Comparison of ENCODE assay signal across 8 mouse cellular contexts in the genomic region with DNA sequence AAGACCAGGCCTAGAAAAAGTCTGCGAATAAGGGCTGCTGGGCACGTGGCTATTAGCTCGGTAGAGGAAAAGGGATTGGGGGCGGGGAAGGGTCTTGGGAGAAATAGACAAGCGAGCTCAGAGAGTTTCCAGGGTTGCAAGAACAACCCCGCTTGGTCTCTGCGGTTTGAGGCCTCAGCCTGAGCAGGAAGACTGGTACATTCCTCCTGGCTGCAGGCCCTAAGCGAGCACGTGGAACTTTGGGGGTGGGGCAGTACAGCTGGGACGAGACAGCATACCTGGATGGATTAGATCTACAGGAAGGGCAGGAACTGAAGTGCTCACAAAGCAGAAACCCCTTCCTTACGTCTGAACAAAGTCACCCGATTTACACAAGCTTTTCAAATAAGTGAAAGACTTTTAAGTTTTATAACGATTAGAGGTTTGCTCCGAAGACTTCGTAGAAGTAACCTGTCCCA. TPM values are rescaled to one million over a fixed set of nuclear protein-coding genes. Genes with fewer than 3 reads are reported as not detected.
A peak's percentile ranks its signal among the peaks of the same experiment; 100 is the strongest.
DNase-seq lines count a peak whose midpoint lies in the region; ATAC-seq lines count a peak whose summit lies in the region.

No protein-coding gene starts in this region.

- H3K9me3 ChIP-seq in embryonic facial prominence, embryonic 15.5 days (replicated peaks): no peaks in the 10 kb centered on the region

- intact Hi-C loops in heart, postnatal 10 days (cut with DNase I): no loop called here

- ATAC-seq in CD4-positive, CD25-positive, alpha-beta regulatory T cell, adult 4 months: peak; percentile 32
- ATAC-seq in embryonic facial prominence, embryonic 15.5 days (ENCODE audit: insufficient number of reproducible peaks, low FRiP score, low TSS enrichment, low read depth): peak; percentile 63

- peak overlapping the region; percentile 31 for H3K9ac ChIP-seq in embryonic facial prominence, embryonic 15.5 days

- peak; percentile 23 to 29 for DNase-seq in adrenal gland, adult 18-20 months (ENCODE audit: low spot score in 2 of 2)
- DNase-seq in heart, postnatal 10 days: peak; percentile 54 to 57
- DNase-seq in kidney, postnatal 36 days: peak; percentile 81 to 86
- DNase-seq in lung, postnatal 25 days (ENCODE audit: low spot score): peak; percentile 54
- DNase-seq in retina, embryonic 14.5 days (ENCODE audit: low spot score): peak; percentile 42
- DNase-seq in urinary bladder, postnatal 36 days (ENCODE audit: low spot score in 2 of 2): peak; percentile 64 to 69

- peaks cover 32% of the 10 kb centered on the region for H3K4me1 ChIP-seq in embryonic facial prominence, embryonic 15.5 days

- peak overlapping the region; percentile 72 for H3K27ac ChIP-seq in embryonic facial prominence, embryonic 15.5 days (replicated peaks)

- H3K27me3 ChIP-seq in embryonic facial prominence, embryonic 15.5 days: no peaks in the 10 kb centered on the region

- no peaks in the 10 kb centered on the region for H3K36me3 ChIP-seq in embryonic facial prominence, embryonic 15.5 days

- H3K4me3 ChIP-seq in embryonic facial prominence, embryonic 15.5 days (replicated peaks): peak overlapping the region; percentile 72

- peak overlapping the region; percentile 80 for H3K4me2 ChIP-seq in embryonic facial prominence, embryonic 15.5 days (replicated peaks)

- 3% methylated on average over 15 of the region's 15 CpGs for WGBS in embryonic facial prominence, embryonic 15.5 days

RNA-seq across cellular contexts. Expression of a gene that starts 1.2 kb away (rescaled TPM):
- polyA plus RNA-seq in CD4-positive, CD25-positive, alpha-beta regulatory T cell, adult 4 months (2017; shearing (Covaris generic)): 100 to 1,000 TPM in 1 of 2 experiments, 10 to 100 TPM in 1; 98.0 to 189 TPM
- 10 to 100 TPM in 1 of 2 experiments, 1 to 10 TPM in 1; 9.5 to 30.8 TPM for total RNA-seq in adrenal gland, adult 18-20 months (2021)
- polyA plus RNA-seq in embryonic facial prominence, embryonic 15.5 days (2015; fragmentation: Nextera tagmentation; extraction: Ambion mirVana): 191 and 194 TPM in 2 replicates
- total RNA-seq in heart, postnatal 10 days (2021): 1 to 10 TPM; 5.9 to 7.4 TPM

RNA-seq across cellular contexts. Expression of a gene that starts 43.6 kb away (rescaled TPM):
- not detected for polyA plus RNA-seq in CD4-positive, CD25-positive, alpha-beta regulatory T cell, adult 4 months (2017; shearing (Covaris generic))
- 1 to 10 TPM; 3.8 to 5.9 TPM for total RNA-seq in adrenal gland, adult 18-20 months (2021)
- 5.6 and 6.0 TPM in 2 replicates for polyA plus RNA-seq in embryonic facial prominence, embryonic 15.5 days (2015; fragmentation: Nextera tagmentation; extraction: Ambion mirVana)
- total RNA-seq in heart, postnatal 10 days (2021): 1 to 10 TPM; 7.9 to 8.6 TPM

RNA-seq across cellular contexts. Expression of a gene that starts 58.4 kb away (rescaled TPM):
- polyA plus RNA-seq in CD4-positive, CD25-positive, alpha-beta regulatory T cell, adult 4 months (2017; shearing (Covaris generic)): not detected
- total RNA-seq in adrenal gland, adult 18-20 months (2021): 10 to 100 TPM; 14.1 to 18.3 TPM
- 4.9 and 6.4 TPM in 2 replicates for polyA plus RNA-seq in embryonic facial prominence, embryonic 15.5 days (2015; fragmentation: Nextera tagmentation; extraction: Ambion mirVana)
- total RNA-seq in heart, postnatal 10 days (2021): 100 to 1,000 TPM; 183 to 241 TPM

Comparison
In these comparisons a context has a peak if more than half of its experiments do, and no peak if none do; other contexts are left out.
1. Peak in every context shown above with its lines: DNase-seq, ATAC-seq, H3K4me3 ChIP-seq and H3K27ac ChIP-seq.
2. DNase-seq: peak in every context shown above with its lines; median percentile 84 in kidney, postnatal 36 days; 66 in urinary bladder, postnatal 36 days; 56 in heart, postnatal 10 days; 54 in lung, postnatal 25 days; 42 in retina, embryonic 14.5 days; 26 in adrenal gland, adult 18-20 months.
3. RNA of a gene that starts 58.4 kb away (total RNA-seq): 183 to 241 TPM in heart, postnatal 10 days; 14.1 to 18.3 TPM in adrenal gland, adult 18-20 months; every median in the first group is over 4 times any median in the second.